14 mouse cellular contexts compared by ENCODE assay signal in the genomic region with DNA sequence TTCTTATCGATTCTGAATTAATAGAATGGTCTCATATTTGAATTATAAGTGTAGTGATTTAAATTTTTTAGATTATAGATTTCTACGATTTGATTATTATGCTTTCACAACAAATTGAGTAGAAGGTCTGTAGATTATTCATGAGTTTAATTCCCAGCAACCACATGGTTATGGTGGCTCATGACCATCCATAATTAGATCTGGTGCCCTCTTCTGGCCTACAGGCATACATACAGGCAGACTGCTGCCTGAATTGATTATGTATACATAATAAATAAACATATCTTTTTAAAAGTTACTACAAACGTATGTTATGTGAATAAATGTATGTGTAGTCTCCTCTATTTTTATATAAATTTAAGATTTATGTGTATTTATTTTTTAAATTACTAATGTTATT.
DNase-seq lines count a peak whose midpoint lies in the region; ATAC-seq and TF ChIP-seq lines count a peak whose summit lies in the region.
"Had no signal": no experiment of that assay in that cellular context is flagged by ENCODE, and none has a peak within 500 bp of the region (broad histone marks: within the 10 kb centered on the region; RNA-seq: fewer than 3 reads in every experiment).

No protein-coding gene starts in this region.

- H3K4me3 ChIP-seq in kidney, postnatal 0 days (replicated peaks; ENCODE audit: low read depth, low read length) = no peak overlapping the region
- no peak overlapping the region for H3K4me3 ChIP-seq in kidney, embryonic 14.5 days (ENCODE audit: low read length)
- H3K4me3 ChIP-seq in E14TG2a.4 (replicated peaks; ENCODE audit: low read length) = no peak overlapping the region
- H3K4me3 ChIP-seq in embryonic facial prominence, embryonic 14.5 days (ENCODE audit: low read depth, low read length) = no peak overlapping the region
- H3K4me3 ChIP-seq: embryonic facial prominence, embryonic 15.5 days; stomach, embryonic 15.5 days had no signal

- no peak overlapping the region for H3K9ac ChIP-seq in kidney, postnatal 0 days (ENCODE audit: low read depth, low read length)
- no peak overlapping the region for H3K9ac ChIP-seq in kidney, embryonic 14.5 days (ENCODE audit: low read depth, low read length)
- no peak overlapping the region for H3K9ac ChIP-seq in embryonic facial prominence, embryonic 14.5 days (ENCODE audit: low read depth, low read length)
- H3K9ac ChIP-seq: embryonic facial prominence, embryonic 15.5 days; stomach, embryonic 15.5 days had no signal

- H3K36me3 ChIP-seq in kidney, postnatal 0 days (ENCODE audit: insufficient read depth, low read length) = no peaks in the 10 kb centered on the region
- no peaks in the 10 kb centered on the region for H3K36me3 ChIP-seq in kidney, embryonic 14.5 days (ENCODE audit: control insufficient read depth, insufficient read depth, low read length)
- H3K36me3 ChIP-seq in E14TG2a.4 (ENCODE audit: insufficient read depth, low read length) = no peaks in the 10 kb centered on the region
- H3K36me3 ChIP-seq in embryonic facial prominence, embryonic 14.5 days (ENCODE audit: control insufficient read depth, insufficient read depth, low read length) = no peaks in the 10 kb centered on the region
- H3K36me3 ChIP-seq: embryonic facial prominence, embryonic 15.5 days; stomach, embryonic 15.5 days had no signal

- 63% methylated on average over 3 of the region's 3 CpGs for WGBS in kidney, postnatal 0 days
- WGBS in kidney, embryonic 14.5 days = 70% methylated on average over 3 of the region's 3 CpGs
- 59% methylated on average over 3 of the region's 3 CpGs for WGBS in embryonic facial prominence, embryonic 14.5 days

- peak; percentile 23 to 36 for DNase-seq in cerebellum, postnatal 10 days
- no peak for DNase-seq in cerebellum, postnatal 4 days (ENCODE audit: low spot score in 2 of 2)
- peak; percentile 16 for DNase-seq in kidney, postnatal 0 days (ENCODE audit: low spot score)
- peak; percentile 9 for DNase-seq in embryonic facial prominence, embryonic 14.5 days (ENCODE audit: low spot score)
- no peak for DNase-seq in right cerebral cortex, postnatal 25 days
- no peak for DNase-seq in right cerebral cortex, adult 2 months (ENCODE audit: low spot score in 2 of 2)
- DNase-seq: adrenal gland, postnatal 10 days; heart, adult 18-20 months; kidney, adult 9 months; lung, adult 18-20 months had no signal

- ATAC-seq in kidney, postnatal 0 days (replicated peaks; ENCODE audit: low FRiP score, low read depth) = no peak
- no peak for ATAC-seq in kidney, embryonic 14.5 days (ENCODE audit: low FRiP score, low TSS enrichment)
- no peak for ATAC-seq in embryonic facial prominence, embryonic 14.5 days (ENCODE audit: low read depth)

- no peaks in the 10 kb centered on the region for H3K4me1 ChIP-seq in kidney, postnatal 0 days (replicated peaks; ENCODE audit: insufficient read depth, low read length)
- H3K4me1 ChIP-seq in kidney, embryonic 14.5 days (ENCODE audit: control insufficient read depth, insufficient read depth, low read length) = no peaks in the 10 kb centered on the region
- H3K4me1 ChIP-seq in E14TG2a.4 (replicated peaks; ENCODE audit: low read depth, low read length) = no peaks in the 10 kb centered on the region
- H3K4me1 ChIP-seq in embryonic facial prominence, embryonic 14.5 days (ENCODE audit: control insufficient read depth, insufficient read depth, low read length) = no peaks in the 10 kb centered on the region
- H3K4me1 ChIP-seq: embryonic facial prominence, embryonic 15.5 days; stomach, embryonic 15.5 days had no signal

- H3K4me2 ChIP-seq in kidney, postnatal 0 days (ENCODE audit: low read length) = no peak overlapping the region
- no peak overlapping the region for H3K4me2 ChIP-seq in kidney, embryonic 14.5 days (replicated peaks; ENCODE audit: low read depth, low read length)
- no peak overlapping the region for H3K4me2 ChIP-seq in embryonic facial prominence, embryonic 14.5 days (ENCODE audit: low read depth, low read length)
- H3K4me2 ChIP-seq: embryonic facial prominence, embryonic 15.5 days; stomach, embryonic 15.5 days had no signal

- H3K27me3 ChIP-seq in kidney, postnatal 0 days (ENCODE audit: insufficient read depth, low read length) = no peaks in the 10 kb centered on the region
- no peaks in the 10 kb centered on the region for H3K27me3 ChIP-seq in kidney, embryonic 14.5 days (ENCODE audit: control insufficient read depth, insufficient read depth, low read length)
- H3K27me3 ChIP-seq in E14TG2a.4 (ENCODE audit: insufficient read depth, low read length) = no peaks in the 10 kb centered on the region
- H3K27me3 ChIP-seq in embryonic facial prominence, embryonic 14.5 days (replicated peaks; ENCODE audit: control insufficient read depth, insufficient read depth, low read length) = no peaks in the 10 kb centered on the region
- H3K27me3 ChIP-seq: embryonic facial prominence, embryonic 15.5 days; stomach, embryonic 15.5 days had no signal

- H3K27ac ChIP-seq in kidney, postnatal 0 days = no peak overlapping the region
- no peak overlapping the region for H3K27ac ChIP-seq in kidney, embryonic 14.5 days (ENCODE audit: low read depth, low read length)
- no peak overlapping the region for H3K27ac ChIP-seq in embryonic facial prominence, embryonic 14.5 days (replicated peaks; ENCODE audit: low read depth, low read length)
- H3K27ac ChIP-seq: embryonic facial prominence, embryonic 15.5 days; stomach, embryonic 15.5 days had no signal

- no peaks in the 10 kb centered on the region for H3K9me3 ChIP-seq in kidney, postnatal 0 days (replicated peaks; ENCODE audit: low read length)
- H3K9me3 ChIP-seq in kidney, embryonic 14.5 days (ENCODE audit: control insufficient read depth, low read length) = no peaks in the 10 kb centered on the region
- peaks cover 4% of the 10 kb centered on the region for H3K9me3 ChIP-seq in E14TG2a.4 (ENCODE audit: low read length)
- H3K9me3 ChIP-seq in embryonic facial prominence, embryonic 14.5 days (ENCODE audit: control insufficient read depth, low read length) = no peaks in the 10 kb centered on the region
- H3K9me3 ChIP-seq: embryonic facial prominence, embryonic 15.5 days; stomach, embryonic 15.5 days had no signal

- TF ChIP-seq CTCF in kidney, postnatal 0 days (IDR thresholded peaks at IDR 0.05; ENCODE audit: low read depth) = peak; percentile 57
- peak; percentile 25; the same call in 1 of the 2 replicates for TF ChIP-seq CTCF in E14TG2a.4 (conservative IDR thresholded peaks at IDR 0.05; ENCODE audit: low read length)

Comparison
In these comparisons a context has a peak if more than half of its experiments do, and no peak if none do; other contexts are left out.
1. DNase-seq: peak in cerebellum, postnatal 10 days (2 of 2), kidney, postnatal 0 days (single experiment) and embryonic facial prominence, embryonic 14.5 days (single experiment); none in cerebellum, postnatal 4 days (0 of 2), right cerebral cortex, postnatal 25 days (single experiment) and right cerebral cortex, adult 2 months (0 of 2).